In the genomic region with DNA sequence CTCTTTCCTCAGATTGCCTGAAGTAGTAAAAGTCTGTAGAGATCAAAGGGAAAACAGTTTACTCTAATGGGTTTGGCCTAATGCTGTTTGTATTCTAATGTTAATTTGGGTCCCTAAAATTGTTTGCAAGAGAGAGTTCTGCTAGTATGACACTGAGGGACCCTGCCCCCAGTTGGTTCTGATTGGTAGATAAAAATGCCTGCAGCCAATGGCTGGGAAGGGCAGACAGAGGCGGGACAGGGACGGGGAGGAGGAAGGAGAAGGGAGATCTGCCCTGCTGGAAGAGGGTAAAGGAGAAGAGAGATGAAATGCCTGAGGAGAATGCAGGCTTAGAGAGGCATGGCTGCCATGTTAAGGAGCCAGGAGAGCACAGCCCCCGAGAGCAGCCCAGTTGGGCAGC, we compare ENCODE assay signal across 24 mouse cellular contexts. TPM values are rescaled to one million over a fixed set of nuclear protein-coding genes. Genes with fewer than 3 reads are reported as not detected.
A peak's percentile ranks its signal among the peaks of the same experiment; 100 is the strongest.
DNase-seq lines count a peak whose midpoint lies in the region; ATAC-seq and TF ChIP-seq lines count a peak whose summit lies in the region.
"Had no signal": no experiment of that assay in that cellular context is flagged by ENCODE, and none has a peak within 500 bp of the region (broad histone marks: within the 10 kb centered on the region; RNA-seq: fewer than 3 reads in every experiment).

No protein-coding gene starts in this region.

- H3K4me2 ChIP-seq in heart, embryonic 15.5 days = no peak overlapping the region
- H3K4me2 ChIP-seq: hindbrain, embryonic 15.5 days; midbrain, embryonic 13.5 days; neural tube, embryonic 15.5 days had no signal

- H3K27me3 ChIP-seq in E14TG2a.4 (ENCODE audit: insufficient read depth, low read length) = peaks cover 19% of the 10 kb centered on the region
- H3K27me3 ChIP-seq in embryonic facial prominence, embryonic 10.5 days (replicated peaks; ENCODE audit: low read depth, poor library complexity, severe bottlenecking) = peaks cover 5% of the 10 kb centered on the region
- peaks cover 3% of the 10 kb centered on the region; the same call in 1 of the 2 replicates for H3K27me3 ChIP-seq in heart, embryonic 15.5 days
- H3K27me3 ChIP-seq: CH12.LX; hindbrain, embryonic 15.5 days; midbrain, embryonic 13.5 days; neural tube, embryonic 15.5 days had no signal

- ATAC-seq in heart, embryonic 15.5 days (replicated peaks; ENCODE audit: insufficient number of reproducible peaks, insufficient read depth, low FRiP score, low read depth) = no peak
- ATAC-seq: forebrain, embryonic 16.5 days; midbrain, embryonic 13.5 days had no signal

- 31% methylated on average over 3 of the region's 3 CpGs for WGBS in embryonic facial prominence, embryonic 10.5 days
- 55% methylated on average over 3 of the region's 3 CpGs for WGBS in heart, embryonic 15.5 days

- H3K27ac ChIP-seq in embryonic facial prominence, embryonic 10.5 days (replicated peaks) = no peak overlapping the region
- peak overlapping the region; percentile 55 for H3K27ac ChIP-seq in heart, embryonic 15.5 days
- H3K27ac ChIP-seq: hindbrain, embryonic 15.5 days; midbrain, embryonic 13.5 days; neural tube, embryonic 15.5 days had no signal

- H3K9ac ChIP-seq in heart, embryonic 15.5 days = no peak overlapping the region
- H3K9ac ChIP-seq: hindbrain, embryonic 15.5 days; midbrain, embryonic 13.5 days; neural tube, embryonic 15.5 days had no signal

- intact Hi-C loops in left cerebral cortex, postnatal 25 days (cut with DNase I) = no loop called here

- no peak for TF ChIP-seq CTCF in E14TG2a.4 (conservative IDR thresholded peaks at IDR 0.05; ENCODE audit: low read length)

- H3K4me1 ChIP-seq in E14TG2a.4 (replicated peaks; ENCODE audit: low read depth, low read length) = peaks cover 15% of the 10 kb centered on the region
- H3K4me1 ChIP-seq in embryonic facial prominence, embryonic 10.5 days = peaks cover 6% of the 10 kb centered on the region; the same call in 1 of the 2 replicates
- peaks cover 19% of the 10 kb centered on the region for H3K4me1 ChIP-seq in heart, embryonic 15.5 days (replicated peaks)
- H3K4me1 ChIP-seq: hindbrain, embryonic 15.5 days; neural tube, embryonic 15.5 days had no signal

- H3K9me3 ChIP-seq in E14TG2a.4 (ENCODE audit: low read length) = peaks cover 11% of the 10 kb centered on the region
- peaks cover 7% of the 10 kb centered on the region; the same call in 1 of the 2 replicates for H3K9me3 ChIP-seq in embryonic facial prominence, embryonic 10.5 days
- H3K9me3 ChIP-seq in heart, embryonic 15.5 days (replicated peaks) = no peaks in the 10 kb centered on the region
- H3K9me3 ChIP-seq: hindbrain, embryonic 15.5 days; midbrain, embryonic 13.5 days; neural tube, embryonic 15.5 days had no signal

- H3K36me3 ChIP-seq in E14TG2a.4 (ENCODE audit: insufficient read depth, low read length) = no peaks in the 10 kb centered on the region
- no peaks in the 10 kb centered on the region for H3K36me3 ChIP-seq in embryonic facial prominence, embryonic 10.5 days (replicated peaks)
- no peaks in the 10 kb centered on the region for H3K36me3 ChIP-seq in heart, embryonic 15.5 days
- H3K36me3 ChIP-seq: hindbrain, embryonic 15.5 days; midbrain, embryonic 13.5 days; neural tube, embryonic 15.5 days had no signal

- peak; percentile 19 for DNase-seq in embryo, embryonic 10.5 days (ENCODE audit: low spot score)
- no peak for DNase-seq in embryo, embryonic 10 days (ENCODE audit: low spot score)
- peak; percentile 29 for DNase-seq in embryonic facial prominence, embryonic 10.5 days (ENCODE audit: low spot score)
- no peak for DNase-seq in urinary bladder, postnatal 25 days (ENCODE audit: low spot score)
- DNase-seq in frontal cortex, postnatal 25 days (ENCODE audit: low spot score in 2 of 2) = no peak
- no peak for DNase-seq in left cerebral cortex, postnatal 25 days (ENCODE audit: low spot score in 2 of 2)
- DNase-seq: cerebellum, adult 9-11 months; kidney, adult 9 months; kidney, postnatal 4 days; lung, adult 2 months; right cerebral cortex, postnatal 4 days; thymus, postnatal 25 days had no signal

- 0 out of 2 replicates have a peak overlapping the region, but pooled peaks have one; percentile 20 for H3K4me3 ChIP-seq in E14TG2a.4 (replicated peaks; ENCODE audit: low read length)
- H3K4me3 ChIP-seq in embryonic facial prominence, embryonic 10.5 days = no peak overlapping the region
- H3K4me3 ChIP-seq in heart, embryonic 15.5 days = no peak overlapping the region
- H3K4me3 ChIP-seq: erythroblast, embryonic 14.5 days; hindbrain, embryonic 15.5 days; midbrain, embryonic 13.5 days; myocyte; neural tube, embryonic 15.5 days had no signal

RNA-seq across cellular contexts. Expression of gene C2cd4b, which starts 7.7 kb away (rescaled TPM):
- 0.14 and 0.19 TPM in 2 replicates for polyA plus RNA-seq in embryonic facial prominence, embryonic 10.5 days (2016; fragmentation: Nextera tagmentation; extraction: Ambion mirVana)
- polyA plus RNA-seq in heart, embryonic 15.5 days (2015; fragmentation: Nextera tagmentation; extraction: Ambion mirVana) = 1.1 TPM in 2 replicates
- 1 to 10 TPM; 2.3 to 5.6 TPM for total RNA-seq in left cerebral cortex, postnatal 25 days (2021)
- total RNA-seq: CH12.LX; gastrocnemius, adult 18-20 months; liver, adult 2 months had no signal
- polyA plus RNA-seq: embryonic facial prominence, embryonic 11.5 days; erythroblast, embryonic 14.5 days; liver, adult 2 months; myocyte had no signal

Comparison
In these comparisons a context has a peak if more than half of its experiments do, and no peak if none do; other contexts are left out.
1. DNase-seq: peak in embryo, embryonic 10.5 days (single experiment) and embryonic facial prominence, embryonic 10.5 days (single experiment); none in embryo, embryonic 10 days (single experiment), urinary bladder, postnatal 25 days (single experiment), frontal cortex, postnatal 25 days (0 of 2) and left cerebral cortex, postnatal 25 days (0 of 2).